Mouse (Mus musculus): Measurements from ENCODE around the gene Oas2. TPM values are rescaled to one million over a fixed set of nuclear protein-coding genes. Genes with fewer than 3 reads are reported as not detected.

Gene Oas2
- polyA plus RNA-seq, 1 experiment, result 0.80 TPM

- WGBS, result 36% methylated on average over 38 of the region's 38 CpGs
Measured at GRCm38 (mm10) chr5:120693931-120694694, 55.5 kb downstream of the Oas2 start.

DNA sequence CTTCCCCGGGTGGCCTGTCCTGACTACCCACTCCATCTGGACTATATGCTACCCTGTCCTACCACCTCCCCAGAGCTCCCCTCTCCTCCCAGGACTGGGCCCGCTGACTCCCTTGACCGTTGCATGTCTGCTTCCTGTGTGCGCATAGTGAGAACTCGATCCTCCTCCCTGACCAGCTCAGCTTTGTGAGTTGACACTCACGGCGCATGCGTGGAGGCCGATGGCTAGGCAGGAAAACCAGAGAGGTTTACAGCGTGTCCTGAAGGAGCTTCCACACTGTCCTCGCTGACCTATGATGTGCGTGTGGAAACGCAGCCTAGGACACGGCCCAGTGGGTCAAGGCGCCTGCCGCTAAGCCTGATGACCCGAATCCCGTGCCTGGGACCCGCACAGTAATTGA is 57.6 kb downstream of the Oas2 start:
- Histone ChIP-seq H3K4me1 (ENCODE audit: control insufficient read depth, insufficient read depth, low read length) (peaks cover 37% of the 10 kb centered on the region; the same call in 1 of the 2 replicates), H3K4me3 (replicated peaks; ENCODE audit: insufficient read depth, low read depth, low read length) (no peak overlapping the region), H3K27ac (ENCODE audit: insufficient read depth, low read length) (no peak overlapping the region), H3K27me3 (ENCODE audit: control insufficient read depth, insufficient read depth, low read length) (no peaks in the 10 kb centered on the region)
- TF ChIP-seq CTCF (IDR thresholded peaks at IDR 0.05; ENCODE audit: borderline replicate concordance, insufficient read depth, low read depth, low read length), result no peak
- peak in 1 of 2 experiments; percentile 21 for DNase-seq
- WGBS, result 80% methylated on average over 19 of the region's 19 CpGs

More at GRCm38 (mm10) chr5:120693931-120694694, 55.5 kb downstream of the Oas2 start:
- no peak for TF ChIP-seq POLR2A (IDR thresholded peaks at IDR 0.05; ENCODE audit: borderline replicate concordance, insufficient read depth, low read length)
- TF ChIP-seq CTCF (IDR thresholded peaks at IDR 0.05; ENCODE audit: borderline replicate concordance, insufficient read depth, low read depth, low read length), result no peak
- no peaks in the 10 kb centered on the region for H3K27me3 ChIP-seq (ENCODE audit: control insufficient read depth, insufficient read depth, low read length)
- peaks cover 58% of the 10 kb centered on the region for H3K4me1 ChIP-seq (ENCODE audit: control insufficient read depth, insufficient read depth, low read length)
- no peak overlapping the region for H3K27ac ChIP-seq (ENCODE audit: insufficient read depth, low read length)
- H3K4me3 ChIP-seq (replicated peaks; ENCODE audit: insufficient read depth, low read depth, low read length), result no peak overlapping the region
- no peak for DNase-seq

- no peaks in the 10 kb centered on the region for H3K27me3 ChIP-seq (ENCODE audit: control insufficient read depth, insufficient read depth, low read length)
- TF ChIP-seq CTCF (IDR thresholded peaks at IDR 0.05; ENCODE audit: borderline replicate concordance, insufficient read depth, low read depth, low read length) (no peak), POLR2A (IDR thresholded peaks at IDR 0.05; ENCODE audit: borderline replicate concordance, insufficient read depth, low read length) (no peak)
- WGBS, result 51% methylated on average over 4 of the region's 4 CpGs
- H3K4me3 ChIP-seq (replicated peaks; ENCODE audit: insufficient read depth, low read depth, low read length), result no peak overlapping the region
- no peak overlapping the region for H3K27ac ChIP-seq (ENCODE audit: insufficient read depth, low read length)
- DNase-seq, result no peak
- H3K4me1 ChIP-seq (ENCODE audit: control insufficient read depth, insufficient read depth, low read length), result peaks cover 35% of the 10 kb centered on the region; the same call in 1 of the 2 replicates
Measured at GRCm38 (mm10) chr5:120690417-120690816, 59.2 kb downstream of the Oas2 start.

DNA sequence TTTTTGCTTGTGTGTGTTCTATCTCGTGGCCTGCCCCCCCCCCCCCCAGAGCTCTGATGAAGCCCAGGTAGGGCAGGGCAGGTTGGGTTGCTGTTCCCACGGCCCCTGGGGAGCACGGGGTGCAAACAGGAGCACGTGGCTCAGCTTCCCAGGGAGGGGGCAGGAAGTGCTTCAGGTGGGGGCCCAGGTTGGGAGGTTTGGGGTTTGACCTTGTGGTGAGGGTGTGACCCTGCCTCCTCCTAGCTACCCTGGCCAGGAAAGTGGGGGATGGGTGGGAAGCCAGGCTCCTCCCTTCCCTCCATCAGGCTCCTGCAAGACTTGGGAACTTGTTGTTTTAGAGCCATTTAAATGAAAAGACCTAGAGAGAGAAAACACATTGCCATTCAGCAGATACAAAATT is 61.2 kb downstream of the Oas2 start:
- H3K27me3 ChIP-seq (ENCODE audit: control insufficient read depth, insufficient read depth, low read length), result no peaks in the 10 kb centered on the region
- H3K4me1 ChIP-seq (ENCODE audit: control insufficient read depth, insufficient read depth, low read length), result peaks cover 25% of the 10 kb centered on the region; the same call in 1 of the 2 replicates
- no peak overlapping the region for H3K4me3 ChIP-seq (replicated peaks; ENCODE audit: insufficient read depth, low read depth, low read length)
- TF ChIP-seq POLR2A (IDR thresholded peaks at IDR 0.05; ENCODE audit: borderline replicate concordance, insufficient read depth, low read length) (no peak), CTCF (IDR thresholded peaks at IDR 0.05; ENCODE audit: borderline replicate concordance, insufficient read depth, low read depth, low read length) (no peak)
- 69% methylated on average over 4 of the region's 4 CpGs for WGBS
- no peak for DNase-seq
- no peak overlapping the region for H3K27ac ChIP-seq (ENCODE audit: insufficient read depth, low read length)

DNA sequence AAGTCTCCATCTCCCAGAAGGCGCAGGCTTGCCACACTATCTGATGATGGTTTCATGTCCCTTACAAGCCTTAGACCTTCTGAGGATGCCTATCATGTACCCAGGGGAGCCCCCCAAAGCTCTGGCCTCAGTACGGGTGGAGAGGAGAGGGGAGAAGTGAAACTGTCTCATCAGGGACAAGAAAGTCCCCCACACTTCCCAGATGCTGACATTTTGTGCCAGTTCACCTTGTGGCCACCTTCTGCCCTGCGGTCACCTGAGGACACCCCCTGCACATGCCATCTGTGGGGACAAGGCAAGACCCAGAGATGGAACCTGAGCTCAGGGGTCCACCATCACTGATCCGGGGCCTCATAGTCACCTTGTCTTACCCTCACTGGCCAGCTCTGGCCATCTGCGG is 61.8 kb downstream of the Oas2 start:
- DNase-seq, result no peak
- 85% methylated on average over 5 of the region's 5 CpGs for WGBS
- H3K4me1 ChIP-seq (ENCODE audit: control insufficient read depth, insufficient read depth, low read length), result peaks cover 25% of the 10 kb centered on the region; the same call in 1 of the 2 replicates
- no peak overlapping the region for H3K27ac ChIP-seq (ENCODE audit: insufficient read depth, low read length)
- H3K4me3 ChIP-seq (replicated peaks; ENCODE audit: insufficient read depth, low read depth, low read length), result no peak overlapping the region
- TF ChIP-seq CTCF (IDR thresholded peaks at IDR 0.05; ENCODE audit: borderline replicate concordance, insufficient read depth, low read depth, low read length), result no peak
- TF ChIP-seq POLR2A (IDR thresholded peaks at IDR 0.05; ENCODE audit: borderline replicate concordance, insufficient read depth, low read length), result no peak
- no peaks in the 10 kb centered on the region for H3K27me3 ChIP-seq (ENCODE audit: control insufficient read depth, insufficient read depth, low read length)

GRCm38 (mm10) chr5:120687484-120687851 is 62.2 kb downstream of the Oas2 start:
- Histone ChIP-seq H3K4me3 (replicated peaks; ENCODE audit: insufficient read depth, low read depth, low read length) (no peak overlapping the region), H3K4me1 (ENCODE audit: control insufficient read depth, insufficient read depth, low read length) (peaks cover 22% of the 10 kb centered on the region; the same call in 1 of the 2 replicates), H3K27me3 (ENCODE audit: control insufficient read depth, insufficient read depth, low read length) (no peaks in the 10 kb centered on the region), H3K27ac (ENCODE audit: insufficient read depth, low read length) (no peak overlapping the region)
- 78% methylated on average over 3 of the region's 3 CpGs for WGBS
- no peak for TF ChIP-seq CTCF (IDR thresholded peaks at IDR 0.05; ENCODE audit: borderline replicate concordance, insufficient read depth, low read depth, low read length)
- no peak for TF ChIP-seq POLR2A (IDR thresholded peaks at IDR 0.05; ENCODE audit: borderline replicate concordance, insufficient read depth, low read length)
- no peak for DNase-seq

DNA sequence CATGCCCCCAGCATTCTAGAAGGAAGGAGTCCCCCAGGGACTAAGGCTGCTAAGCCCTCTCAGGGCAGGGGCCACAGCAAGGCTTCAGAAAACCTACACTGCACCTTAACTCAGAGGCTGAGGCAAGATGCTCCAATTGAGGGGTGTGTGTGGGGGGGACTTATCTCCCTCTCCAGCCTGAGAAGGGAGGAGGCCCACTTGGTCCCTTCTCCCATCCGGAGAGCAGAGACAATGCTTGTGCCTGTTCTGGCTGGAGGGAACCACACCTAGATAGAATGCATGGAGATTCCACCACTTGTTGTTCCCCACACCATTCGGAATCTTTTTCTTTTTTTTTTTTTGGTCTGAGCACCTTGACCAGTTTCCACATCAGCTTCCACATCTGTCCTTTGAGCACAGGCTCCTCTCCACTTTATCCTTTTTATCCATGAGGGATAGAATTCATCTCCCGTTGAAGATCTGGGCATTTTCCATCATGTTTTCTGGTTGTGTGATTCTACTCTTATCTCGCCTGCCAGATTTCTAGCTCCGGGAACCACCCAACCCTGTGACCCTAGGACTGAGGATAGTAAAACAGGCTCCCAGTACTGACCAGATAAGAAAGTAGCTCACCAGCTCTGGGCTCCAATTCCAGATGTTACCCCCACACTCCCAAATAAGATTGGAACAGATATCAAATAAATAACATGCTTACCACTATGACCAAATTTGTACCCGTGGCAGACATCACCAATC is 62.7 kb downstream of the Oas2 start:
- Histone ChIP-seq H3K4me1 (ENCODE audit: control insufficient read depth, insufficient read depth, low read length) (peaks cover 17% of the 10 kb centered on the region; the same call in 1 of the 2 replicates), H3K27me3 (ENCODE audit: control insufficient read depth, insufficient read depth, low read length) (no peaks in the 10 kb centered on the region), H3K27ac (ENCODE audit: insufficient read depth, low read length) (no peak overlapping the region), H3K4me3 (replicated peaks; ENCODE audit: insufficient read depth, low read depth, low read length) (no peak overlapping the region)
- no peak for TF ChIP-seq CTCF (IDR thresholded peaks at IDR 0.05; ENCODE audit: borderline replicate concordance, insufficient read depth, low read depth, low read length)
- TF ChIP-seq POLR2A (IDR thresholded peaks at IDR 0.05; ENCODE audit: borderline replicate concordance, insufficient read depth, low read length), result no peak
- 78% methylated on average over 6 of the region's 6 CpGs for WGBS
- DNase-seq, result no peak

Measured in cerebellum, adult 2 months (tissue).